Mouse (Mus musculus) left cerebral cortex, adult 2 months (tissue): ENCODE measurements at regions not wholly inside any gene's neighbourhood (a gene's known extent, or its start where the extent isn't known, plus 50 kb on each side); places are given as distances from the start of the nearest gene placed in this dataset.

Experiments
- DNase-seq, 2 experiments: peaks; one replicate each; pipeline ENCODE4 v3.0.0; 2021 to 2022; ENCODE audit warnings: low spot score in 2 of 2, mixed read lengths in 1 of 2; ENCODE audit errors: extremely low spot score in 1 of 2
- H3K27ac ChIP-seq: fragments of 200-600 bp; 2 replicates; pipeline ENCODE4 v1.8.1; 2022
- H3K4me3 ChIP-seq: fragments of 200-600 bp; 2 replicates; pipeline ENCODE4 v1.8.1; 2022
- CTCF ChIP-seq: fragments of 200-600 bp; IDR thresholded peaks from 2 replicates; pipeline ENCODE4 v1.8.1; 2022; ENCODE audit warnings: antibody characterized with exemption, mild to moderate bottlenecking, moderate library complexity
- intact Hi-C: fragments of 180-260 bp; cut with DNase I; formaldehyde crosslinking; loops from one replicate; pipeline ENCODE4 v1.15.1; 2025

- no peak for TF ChIP-seq CTCF
- no peak for DNase-seq
- Histone ChIP-seq H3K27ac (no peak overlapping the region), H3K4me3 (no peak overlapping the region)
- intact Hi-C loops = no loop called here
Measured at GRCm38 (mm10) chr14:107727234-107727633, 1186.7 kb downstream of the Slitrk1 start.

GRCm38 (mm10) chr14:107688349-107688748 is 1225.6 kb downstream of the Slitrk1 start:
- intact Hi-C loops = no loop called here
- Histone ChIP-seq H3K4me3 (no peak overlapping the region), H3K27ac (no peak overlapping the region; the same call in 1 of the 2 replicates)
- no peak for TF ChIP-seq CTCF
- no peak for DNase-seq

GRCm38 (mm10) chr14:107687261-107688019 is 1226.5 kb downstream of the Slitrk1 start:
- intact Hi-C loops = no loop called here
- Histone ChIP-seq H3K4me3 (no peak overlapping the region), H3K27ac (peak overlapping the region; percentile 65)
- no peak for DNase-seq
- no peak for TF ChIP-seq CTCF

GRCm38 (mm10) chr14:107656595-107656994 is 1257.4 kb downstream of the Slitrk1 start:
- no peak overlapping the region for H3K4me3 ChIP-seq
- no peak for TF ChIP-seq CTCF

GRCm38 (mm10) chr14:107615466-107615865 is 1298.5 kb downstream of the Slitrk1 start:
- DNase-seq = no peak
- Histone ChIP-seq H3K4me3 (no peak overlapping the region), H3K27ac (no peak overlapping the region)
- intact Hi-C loops = no loop called here
- TF ChIP-seq CTCF = no peak

More at GRCm38 (mm10) chr14:107656595-107656994, 1257.4 kb downstream of the Slitrk1 start:
- H3K27ac ChIP-seq = no peak overlapping the region
- DNase-seq = no peak
- intact Hi-C loops = no loop called here

GRCm38 (mm10) chr14:107614348-107614747 is 1299.6 kb downstream of the Slitrk1 start:
- no peak for TF ChIP-seq CTCF
- intact Hi-C loops = no loop called here

GRCm38 (mm10) chr14:107603198-107603597 is 1310.8 kb downstream of the Slitrk1 start:
- TF ChIP-seq CTCF = no peak
- Histone ChIP-seq H3K4me3 (no peak overlapping the region), H3K27ac (no peak overlapping the region)
- intact Hi-C loops = no loop called here
- DNase-seq = no peak

More at GRCm38 (mm10) chr14:107614348-107614747, 1299.6 kb downstream of the Slitrk1 start:
- H3K4me3 ChIP-seq = no peak overlapping the region
- DNase-seq = no peak
- no peak overlapping the region for H3K27ac ChIP-seq

- Histone ChIP-seq H3K4me3 (no peak overlapping the region), H3K27ac (no peak overlapping the region)
- TF ChIP-seq CTCF = no peak
- DNase-seq = no peak
- intact Hi-C loops = no loop called here
Measured at GRCm38 (mm10) chr14:107586715-107587114, 1327.2 kb downstream of the Slitrk1 start.

GRCm38 (mm10) chr14:107584252-107584651 is 1329.7 kb downstream of the Slitrk1 start:
- no peak for DNase-seq
- H3K4me3 ChIP-seq = no peak overlapping the region
- intact Hi-C loops = no loop called here
- no peak overlapping the region for H3K27ac ChIP-seq
- TF ChIP-seq CTCF = no peak

GRCm38 (mm10) chr14:107570676-107571075 is 1343.3 kb downstream of the Slitrk1 start:
- DNase-seq = no peak
- intact Hi-C loops = no loop called here
- no peak overlapping the region for H3K27ac ChIP-seq
- no peak overlapping the region for H3K4me3 ChIP-seq
- TF ChIP-seq CTCF = no peak

GRCm38 (mm10) chr14:107568496-107568895 is 1345.5 kb downstream of the Slitrk1 start:
- no peak for TF ChIP-seq CTCF
- intact Hi-C loops = no loop called here
- no peak for DNase-seq

More at GRCm38 (mm10) chr14:107568496-107568895, 1345.5 kb downstream of the Slitrk1 start:
- Histone ChIP-seq H3K4me3 (no peak overlapping the region), H3K27ac (no peak overlapping the region)
